Mouse (Mus musculus) A20 (cell line): ENCODE results near the gene Filip1l.
"Not testable (repeated sequence)": the region's sequence is repeated elsewhere in the genome, so short reads cannot be mapped to it uniquely, and the experiment has no call there.

ENCODE experiments used
- DNase-seq: peaks from one replicate; pipeline ENCODE4 v3.0.0-alpha.2; 2011; ENCODE audit warnings: low read depth, low spot score

The Filip1l gene

DNA sequence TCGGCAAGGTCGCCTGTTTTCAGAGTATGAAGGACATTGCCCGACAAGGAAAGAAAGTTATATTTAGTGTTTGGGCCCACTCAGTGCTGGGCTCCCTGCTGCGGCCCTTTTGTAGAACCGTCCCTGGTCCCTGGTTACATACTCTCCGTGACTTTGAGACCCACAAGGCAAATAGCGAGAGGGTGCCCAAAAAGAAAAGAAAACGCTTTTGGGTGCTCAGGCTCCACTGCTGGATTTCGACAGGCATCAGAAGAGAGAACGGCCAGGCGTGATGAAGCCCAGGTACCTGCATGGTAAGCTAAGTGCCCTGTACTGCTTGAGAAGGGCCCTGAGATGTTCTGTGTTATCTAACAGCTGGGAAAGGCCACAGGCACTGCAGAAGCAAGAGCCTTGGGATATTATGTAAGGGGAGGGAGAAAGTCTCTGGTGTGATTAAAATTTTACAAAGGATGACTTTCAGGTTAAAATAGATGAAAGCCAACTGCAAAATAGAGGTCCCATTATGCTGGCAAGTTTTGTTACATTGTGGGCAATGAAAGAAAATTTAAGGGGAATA lies 351 bp downstream of the Filip1l start:
- no peak for DNase-seq

DNA sequence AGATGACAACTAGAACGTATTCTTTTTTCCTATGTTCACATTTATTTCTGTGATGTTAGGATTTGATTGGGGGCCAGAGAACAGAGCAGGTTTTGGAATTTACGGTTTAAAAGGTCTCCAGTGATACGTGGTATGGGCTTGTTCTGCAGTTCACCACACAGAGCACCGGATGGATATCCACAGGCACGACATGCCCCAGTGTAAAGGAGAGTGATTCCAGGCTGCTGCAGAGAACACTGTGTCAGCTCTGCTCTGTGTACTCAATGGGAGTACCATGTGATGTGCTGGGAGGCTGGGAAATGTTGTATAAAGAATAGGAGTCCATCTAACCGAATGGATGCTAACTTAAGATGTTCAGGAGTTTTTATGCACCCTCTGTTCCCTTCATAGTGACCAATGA lies 1.0 kb downstream of the Filip1l start:
- no peak for DNase-seq

DNA sequence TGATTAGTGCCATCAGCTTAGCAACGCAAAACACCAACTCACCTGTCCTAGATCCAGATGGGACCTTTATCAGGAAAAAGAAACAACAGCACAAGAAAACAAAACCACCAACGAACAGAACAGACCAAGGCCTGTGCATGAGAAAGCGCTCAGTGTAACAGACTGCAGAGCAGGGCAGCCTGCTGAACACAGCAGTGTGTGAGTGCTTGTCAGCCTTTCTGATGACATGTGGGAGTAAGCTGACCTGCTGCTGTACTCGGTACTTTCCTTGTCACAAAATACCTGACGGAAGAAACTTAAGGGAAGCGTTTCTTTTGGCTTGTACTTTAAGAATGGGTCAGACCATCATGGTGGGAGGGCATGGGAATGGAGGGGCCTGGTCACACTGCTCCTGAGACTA lies 3.6 kb downstream of the Filip1l start:
- no peak for DNase-seq

GRCm38 (mm10) chr16:57357011-57357410 lies 4.1 kb downstream of the Filip1l start:
- DNase-seq, result no peak

GRCm38 (mm10) chr16:57359251-57359650 lies 6.4 kb downstream of the Filip1l start:
- no peak for DNase-seq

- DNase-seq, result no peak
Measured at GRCm38 (mm10) chr16:57360785-57361184, 7.9 kb downstream of the Filip1l start.

DNA sequence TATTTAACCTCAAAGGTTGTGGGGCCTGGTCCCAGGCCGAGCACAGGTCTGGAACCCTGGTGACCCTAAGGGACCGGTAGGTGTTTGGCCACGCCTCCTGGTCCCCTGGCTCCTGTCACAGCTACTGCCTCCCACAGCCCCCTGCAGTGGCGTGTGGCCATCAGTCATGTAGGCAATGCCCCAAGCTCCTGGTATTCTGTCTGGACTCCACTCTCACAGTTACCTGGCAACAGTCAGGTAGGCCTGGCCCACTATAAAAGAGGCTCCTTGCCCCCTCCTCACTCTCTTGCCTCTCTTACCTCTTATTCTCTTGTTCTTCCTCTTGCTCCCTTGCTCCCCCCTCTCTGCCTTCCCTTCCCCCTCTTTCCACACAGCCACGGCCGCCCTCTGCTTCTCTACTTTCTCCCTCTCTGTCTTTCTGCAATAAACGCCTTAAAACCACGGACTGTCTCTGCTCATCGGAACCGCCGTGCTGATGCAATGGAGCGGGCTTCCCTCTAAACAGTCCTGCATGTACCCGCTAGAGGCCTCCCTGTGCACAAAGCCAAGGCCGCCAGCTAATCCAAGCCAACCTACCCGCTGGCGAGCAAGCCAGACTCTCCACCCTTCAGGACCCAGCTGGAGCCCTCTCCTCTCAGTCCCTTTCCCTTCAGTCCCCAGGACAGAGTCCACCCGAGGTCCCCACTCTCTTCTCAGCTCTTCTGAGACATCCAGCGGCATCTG lies 9.9 kb downstream of the Filip1l start:
- DNase-seq, result no peak

GRCm38 (mm10) chr16:57364498-57364897 lies 11.6 kb downstream of the Filip1l start:
- DNase-seq, result no peak

DNA sequence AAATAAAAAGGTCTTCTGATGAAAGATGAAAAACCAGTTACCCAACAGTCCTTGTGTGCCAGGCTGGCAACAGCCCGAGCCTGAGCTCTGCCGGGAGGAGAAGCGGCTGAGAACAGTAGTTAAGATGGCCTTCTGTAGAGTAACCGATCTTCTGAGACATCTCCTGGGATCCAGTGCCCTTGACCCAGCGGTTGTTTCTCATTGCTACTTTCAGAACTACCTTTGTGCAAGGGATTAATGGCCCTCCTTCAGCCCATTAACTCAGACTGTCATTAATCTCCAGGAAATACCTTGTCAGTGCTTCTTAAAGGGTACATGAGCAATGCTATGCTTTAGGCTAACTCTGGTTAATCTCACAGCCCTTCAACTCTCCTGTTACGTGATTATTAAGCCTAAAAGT lies 13.2 kb downstream of the Filip1l start:
- no peak for DNase-seq

DNA sequence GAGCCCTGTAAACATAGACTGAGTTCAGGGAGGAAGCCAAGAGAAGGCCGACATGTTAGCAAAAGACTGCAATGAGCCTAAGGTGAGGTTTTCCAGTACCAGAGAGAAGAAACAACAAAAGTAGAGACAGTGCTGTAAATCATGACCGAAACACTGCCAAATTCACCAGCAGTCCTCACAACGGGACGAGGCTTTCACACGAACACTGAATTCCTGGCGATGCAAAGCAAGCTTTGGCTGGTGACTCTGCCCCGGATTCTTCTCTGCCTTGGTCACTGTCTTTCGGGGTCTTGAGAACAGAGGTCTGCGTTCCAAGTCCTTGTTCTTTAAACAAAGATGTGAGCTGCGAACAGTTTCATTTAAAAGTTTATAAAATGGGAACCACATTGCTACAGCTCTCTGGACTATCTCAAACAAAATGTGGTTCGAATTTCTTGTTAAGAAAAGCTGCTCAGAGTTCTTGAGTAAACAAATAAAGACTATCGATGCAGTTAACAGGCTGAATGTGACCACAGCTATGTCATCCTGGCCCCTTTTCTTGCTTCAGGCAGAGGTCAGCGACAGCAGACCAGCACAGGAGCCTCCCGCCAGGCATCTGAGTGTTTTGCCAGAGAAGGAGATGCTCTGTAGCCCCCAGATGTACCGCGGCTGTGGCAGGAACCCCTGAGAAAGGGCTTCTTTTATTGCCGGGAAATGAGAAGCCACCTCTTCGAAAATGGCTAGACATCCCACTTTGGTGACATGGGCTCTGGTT lies 14.2 kb downstream of the Filip1l start:
- no peak for DNase-seq

DNA sequence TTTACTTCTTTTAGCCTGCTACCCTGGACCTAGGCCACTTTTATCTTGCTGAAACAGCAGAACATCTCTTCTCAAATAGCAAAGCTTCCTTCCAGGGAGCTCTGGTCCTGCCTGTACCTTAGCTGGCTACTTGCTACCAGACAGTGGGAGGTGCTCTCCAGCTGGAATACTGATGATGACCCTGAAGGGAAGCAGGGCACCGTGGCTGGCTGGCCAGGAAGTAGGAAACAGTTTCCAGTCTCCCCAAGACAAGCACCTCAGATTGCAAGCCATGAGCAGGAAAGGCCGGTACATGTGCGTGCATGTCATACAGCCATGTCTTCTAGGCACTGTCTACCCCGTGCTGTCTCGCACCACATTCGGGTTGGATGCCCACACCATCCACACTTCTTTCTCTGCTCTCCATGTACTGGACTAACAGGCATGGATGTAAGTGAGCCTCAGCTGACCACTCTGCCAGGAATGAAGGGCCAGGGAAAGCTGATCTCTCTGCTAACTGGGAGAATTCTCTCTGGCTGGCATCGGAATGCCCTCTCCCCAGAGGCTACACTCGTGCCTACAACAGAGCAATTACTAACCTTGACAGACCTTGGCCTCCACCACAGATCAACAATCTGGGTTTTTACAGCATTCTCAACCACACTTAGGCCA lies 17.1 kb downstream of the Filip1l start:
- DNase-seq, result no peak

GRCm38 (mm10) chr16:57372156-57372555 lies 19.3 kb downstream of the Filip1l start:
- DNase-seq, result no peak

DNA sequence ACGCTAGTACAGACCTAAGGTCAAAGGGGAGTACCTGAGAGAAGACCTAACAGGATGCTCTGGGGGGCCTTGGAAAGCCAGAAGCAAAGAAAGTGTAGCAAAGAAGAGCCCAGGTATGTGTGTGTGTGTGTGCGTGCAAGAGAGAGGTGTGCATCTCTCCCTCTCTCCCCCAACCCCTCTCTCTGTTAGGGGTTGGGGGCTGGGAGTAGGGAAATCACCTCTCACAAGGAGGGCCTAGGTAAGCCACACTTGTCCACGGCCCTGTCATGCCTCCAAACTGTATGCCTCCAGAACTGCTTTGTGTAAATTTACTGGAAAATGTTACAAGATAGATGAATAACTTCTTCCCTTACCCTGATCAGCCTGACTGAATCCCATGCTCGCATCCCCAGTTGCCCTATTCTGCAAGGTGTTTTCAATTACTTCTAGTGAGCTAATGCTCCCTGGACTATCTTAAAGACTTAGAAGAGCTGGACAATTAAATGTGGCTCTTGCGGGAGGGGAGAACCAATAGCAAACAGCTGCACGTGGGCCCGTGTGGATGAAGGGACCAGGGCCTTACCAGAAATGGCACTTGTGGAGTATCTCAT lies 22.4 kb downstream of the Filip1l start:
- DNase-seq, result no peak

DNA sequence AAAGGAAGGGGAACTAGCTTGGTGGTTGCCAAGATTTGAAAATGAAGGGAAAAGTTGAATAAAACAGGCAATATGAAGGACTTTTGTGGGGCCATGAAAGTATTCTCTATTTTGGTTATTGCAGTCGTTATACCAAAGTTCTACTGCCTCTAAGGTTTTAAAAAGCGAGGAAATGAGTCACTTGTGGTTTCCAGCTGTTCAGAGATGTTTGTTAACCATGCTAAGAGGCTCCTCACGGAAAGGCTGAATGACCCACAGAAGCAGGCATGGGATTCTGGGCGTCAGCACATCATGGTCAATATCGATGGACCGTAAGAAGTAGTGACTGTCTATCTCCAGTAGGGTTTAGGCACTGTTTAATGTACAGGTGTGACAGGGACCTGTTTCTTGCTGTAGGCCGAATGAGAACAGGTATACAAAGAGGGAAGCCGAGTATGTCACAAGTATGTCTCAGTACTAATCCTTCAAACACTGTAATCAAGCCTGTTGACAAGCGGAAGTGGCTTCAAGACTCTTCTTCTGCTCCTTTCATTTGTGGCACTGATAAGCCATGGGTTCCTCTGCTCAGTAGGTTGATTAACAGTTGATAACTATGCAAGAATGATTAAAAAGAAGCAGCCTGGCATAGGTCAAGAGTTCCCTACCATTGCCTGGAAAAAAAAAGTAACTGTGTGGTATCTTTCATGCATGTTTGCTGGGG lies 25.9 kb downstream of the Filip1l start:
- no peak for DNase-seq

DNA sequence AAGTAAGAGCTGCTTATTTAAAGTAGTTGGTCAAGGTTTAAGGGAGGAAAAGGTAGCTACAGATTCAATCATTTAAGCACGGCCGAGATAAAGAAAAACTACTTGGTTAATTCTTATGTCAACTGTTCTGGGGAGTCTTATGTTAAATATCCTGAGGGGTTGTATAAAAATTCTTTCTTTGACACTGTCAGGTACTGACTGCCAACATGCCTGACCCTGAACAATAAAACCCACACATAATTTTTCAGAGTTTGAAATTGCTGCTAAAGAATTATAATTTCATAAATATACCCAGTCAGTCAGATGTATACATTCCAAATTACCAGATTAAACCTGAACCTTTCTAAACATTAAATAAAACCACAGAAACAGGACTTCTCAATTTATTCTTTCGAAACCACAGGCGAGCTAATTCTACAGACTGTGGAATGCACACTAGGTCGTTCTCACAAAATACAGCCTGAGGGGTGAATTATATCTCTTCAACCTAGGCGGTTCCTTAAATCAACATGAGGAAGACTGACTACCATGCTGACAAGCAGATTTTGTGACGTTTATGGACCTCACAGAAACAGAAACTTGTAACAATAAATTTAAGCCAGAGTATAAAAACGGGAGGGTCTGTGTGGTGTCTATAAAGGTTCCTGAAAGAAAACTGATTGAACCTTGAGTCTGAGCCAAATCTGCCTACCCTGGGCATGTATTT lies 30.5 kb downstream of the Filip1l start:
- DNase-seq, result no peak

DNA sequence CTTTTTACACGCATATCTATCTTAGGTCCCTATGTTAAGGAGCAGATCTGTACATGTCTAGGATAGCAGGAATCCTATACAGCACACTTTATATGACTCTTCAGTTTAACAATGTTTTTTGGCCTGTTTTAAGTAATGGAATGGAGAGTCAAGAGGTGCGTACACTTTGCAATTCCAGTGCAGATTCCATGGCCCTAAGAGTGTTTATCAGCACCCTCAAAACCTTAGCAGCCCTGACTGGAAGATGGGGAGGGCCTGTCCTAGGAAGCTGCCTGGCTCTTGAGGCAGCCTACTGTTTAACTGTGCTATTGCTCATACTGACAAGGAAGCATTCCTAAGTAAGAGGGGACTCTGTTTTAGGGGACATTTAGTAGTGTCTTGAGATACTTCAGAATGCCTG lies 31.4 kb downstream of the Filip1l start:
- no peak for DNase-seq

DNA sequence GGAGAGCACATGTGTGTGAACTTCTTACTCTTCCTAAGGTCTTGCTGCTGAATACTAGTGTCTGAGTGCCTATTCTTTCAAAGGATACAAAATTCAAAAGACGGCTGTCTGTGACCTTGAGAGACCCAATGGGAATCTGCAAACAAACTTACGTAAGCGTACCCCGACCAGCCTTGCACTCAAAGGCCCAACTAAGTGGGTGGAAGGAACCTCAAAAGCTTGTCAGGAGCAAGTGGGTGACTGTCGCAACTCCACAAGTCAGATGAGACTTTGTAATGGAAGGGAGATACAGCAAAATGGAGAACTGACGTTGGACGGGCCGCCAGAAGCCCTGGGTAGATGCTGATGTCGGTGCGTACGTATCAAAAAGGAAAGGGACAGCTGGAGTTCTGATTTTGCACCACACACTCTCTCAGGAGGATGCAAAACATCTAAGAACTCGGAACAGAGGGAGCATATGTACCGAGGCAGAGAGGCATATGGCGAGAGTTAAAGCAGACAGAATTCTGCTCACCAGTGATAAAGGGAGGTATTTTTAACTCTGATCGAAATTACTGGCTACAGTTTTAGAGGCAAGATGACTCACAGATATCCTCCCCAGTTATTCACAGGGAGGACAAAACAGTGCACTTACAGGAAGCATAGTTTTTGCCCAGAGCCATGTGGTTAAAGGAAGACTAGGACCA lies 36.8 kb downstream of the Filip1l start:
- DNase-seq, result no peak

DNA sequence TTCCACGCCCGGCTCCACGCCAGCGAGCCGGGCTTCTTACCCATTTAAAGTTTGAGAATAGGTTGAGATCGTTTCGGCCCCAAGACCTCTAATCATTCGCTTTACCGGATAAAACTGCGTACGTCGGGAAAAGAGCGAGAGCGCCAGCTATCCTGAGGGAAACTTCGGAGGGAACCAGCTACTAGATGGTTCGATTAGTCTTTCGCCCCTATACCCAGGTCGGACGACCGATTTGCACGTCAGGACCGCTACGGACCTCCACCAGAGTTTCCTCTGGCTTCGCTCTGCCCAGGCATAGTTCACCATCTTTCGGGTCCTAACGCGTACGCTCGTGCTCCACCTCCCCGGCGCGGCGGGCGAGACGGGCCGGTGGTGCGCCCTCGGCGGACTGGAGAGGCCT lies 38.3 kb downstream of the Filip1l start:
- not testable (repeated sequence) for DNase-seq

- no peak for DNase-seq
Measured at GRCm38 (mm10) chr16:57392461-57392860, 39.6 kb downstream of the Filip1l start.

DNA sequence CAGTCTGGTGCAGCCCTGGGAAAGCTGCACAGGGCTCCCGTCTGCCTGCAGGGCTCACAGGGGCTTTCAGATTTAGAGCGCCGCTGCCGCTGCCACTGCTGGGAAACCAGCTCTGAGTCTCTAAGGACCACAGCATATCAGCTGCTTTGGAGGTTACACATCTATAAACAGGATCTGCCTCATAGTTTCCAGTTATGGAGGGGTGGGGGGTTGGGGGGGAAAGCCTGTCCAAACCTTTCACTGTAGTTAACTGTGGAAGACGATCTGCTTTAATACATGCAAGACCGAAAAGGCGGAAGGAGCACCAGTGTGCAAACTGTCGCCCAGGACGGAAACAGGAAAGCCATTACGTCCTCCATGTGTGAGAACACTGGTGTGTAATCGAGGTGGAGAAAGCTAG lies 40.3 kb downstream of the Filip1l start:
- no peak for DNase-seq
